Mouse (Mus musculus): ENCODE results near the gene Zbtb49.

Zbtb49 gene

DNA sequence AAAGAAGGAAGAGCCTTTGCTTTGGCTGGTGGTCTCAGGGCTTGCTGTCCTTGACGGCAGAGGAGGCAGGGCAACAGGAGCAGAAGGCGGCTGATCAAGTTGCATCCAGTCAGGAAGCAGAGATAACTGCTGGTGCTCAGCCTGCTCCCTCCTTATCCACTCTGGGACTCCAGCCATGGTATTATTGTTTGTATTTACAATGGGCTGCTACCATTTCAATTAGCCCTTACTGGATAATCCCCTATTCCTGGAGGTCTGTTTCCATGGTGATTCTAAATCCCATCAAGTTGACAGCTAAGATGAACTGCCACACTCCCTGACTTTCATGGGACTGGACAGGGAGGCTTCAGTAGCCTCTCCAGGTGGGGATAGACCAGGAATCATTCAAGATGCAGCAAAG lies 25.3 kb downstream of the Zbtb49 start:
- DNase-seq (ENCODE audit: low read depth) = no peak

DNA sequence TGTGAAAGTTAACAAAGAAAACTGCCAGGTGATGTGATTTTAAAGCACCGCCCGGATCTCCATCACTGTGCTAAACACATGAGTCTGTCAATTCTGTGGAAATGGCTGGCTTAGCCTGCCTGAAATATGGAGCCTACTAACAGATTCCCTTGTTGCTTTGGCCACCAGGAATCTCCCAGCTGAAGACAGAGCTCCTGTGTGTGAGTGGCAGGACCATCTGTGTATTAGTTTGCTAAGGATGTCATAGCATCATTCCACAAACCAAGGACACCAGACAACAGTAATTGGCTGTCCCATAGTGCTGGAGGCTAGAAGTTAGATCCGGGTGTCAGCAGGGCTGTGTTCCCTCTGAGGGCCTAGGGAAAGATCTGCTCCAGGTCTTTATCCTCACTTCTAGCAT lies 29.4 kb downstream of the Zbtb49 start:
- no peak for DNase-seq (ENCODE audit: low read depth)

DNA sequence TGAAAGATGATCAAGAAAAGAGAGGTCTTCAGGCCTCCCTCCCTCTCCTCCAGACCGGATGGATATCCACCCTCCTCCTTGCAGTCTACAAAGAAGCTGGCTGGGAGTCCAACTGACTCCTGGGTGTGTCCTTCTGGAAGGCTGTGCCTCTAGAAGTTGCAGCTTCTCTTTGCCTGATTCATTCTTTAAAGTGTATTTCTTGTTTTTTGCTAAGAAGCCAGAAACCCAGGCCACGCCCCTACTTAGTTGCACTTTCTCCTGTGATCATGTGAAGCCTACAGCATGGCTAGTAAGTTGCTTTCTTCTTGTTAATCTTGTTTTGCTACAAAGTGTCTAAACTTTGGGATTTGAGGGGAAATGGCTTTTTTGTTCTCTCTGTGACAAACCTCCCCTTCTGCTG lies 33.3 kb downstream of the Zbtb49 start:
- no peak for DNase-seq (ENCODE audit: low read depth)

DNA sequence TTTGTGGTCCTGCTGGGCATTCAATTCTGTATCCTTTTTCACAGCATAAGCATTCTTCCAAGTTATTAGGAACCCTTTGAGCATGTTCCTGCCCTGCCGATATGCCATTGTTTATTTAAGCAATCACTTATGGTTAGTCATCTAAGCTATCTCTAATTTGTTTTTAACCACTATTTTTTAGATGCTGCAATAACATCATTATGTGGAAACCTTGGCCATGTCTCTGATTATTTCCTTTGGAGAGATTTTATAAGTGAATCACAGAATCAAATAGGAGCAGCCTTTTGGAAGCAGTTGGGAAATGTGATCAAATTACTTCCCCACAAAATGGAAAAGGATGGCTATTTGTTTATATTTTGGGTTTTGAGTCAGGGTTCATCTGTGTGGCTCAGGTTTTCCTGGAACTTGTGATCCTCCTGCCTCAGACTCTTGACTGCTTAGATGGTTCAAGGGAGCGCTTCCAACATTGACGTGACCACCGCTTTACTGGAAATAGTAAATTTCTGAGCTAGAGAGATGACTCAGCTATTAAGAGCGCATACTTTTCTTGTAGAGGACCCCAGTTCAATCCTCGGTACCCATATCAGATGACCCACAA lies 35.5 kb downstream of the Zbtb49 start:
- DNase-seq (ENCODE audit: low read depth) = no peak

DNA sequence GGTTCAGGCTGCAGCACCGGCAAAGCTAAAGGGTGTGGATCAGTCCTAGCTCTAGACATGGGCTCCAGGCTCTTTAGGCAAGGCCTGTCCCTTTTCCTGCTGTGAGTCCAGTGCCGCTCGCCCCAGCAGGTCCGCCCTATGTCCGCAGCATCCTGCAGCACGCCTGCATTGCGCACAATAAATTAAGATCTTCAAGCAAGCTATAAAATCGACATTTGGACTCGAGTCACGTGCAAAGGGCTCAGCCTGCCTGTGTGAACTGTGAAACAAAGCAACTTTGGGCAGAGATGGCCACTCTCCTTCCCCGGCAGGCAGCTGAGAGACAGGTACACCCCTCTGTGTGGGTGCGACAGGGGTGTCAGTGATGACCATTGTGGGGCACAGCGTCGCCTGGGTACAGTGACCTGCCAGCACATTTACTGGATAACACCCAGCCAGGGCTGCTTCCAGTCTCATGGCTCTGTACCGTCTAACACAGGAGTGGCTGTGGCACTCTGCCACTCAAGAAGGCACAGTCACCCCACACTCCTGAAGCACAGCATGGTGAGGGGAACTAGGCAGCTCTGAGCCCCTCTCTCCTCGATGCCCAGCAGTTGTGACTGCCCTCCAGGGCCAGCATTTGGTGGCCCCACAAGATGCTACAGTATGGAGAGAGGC lies 45.9 kb downstream of the Zbtb49 start:
- DNase-seq (ENCODE audit: low read depth) = no peak

DNA sequence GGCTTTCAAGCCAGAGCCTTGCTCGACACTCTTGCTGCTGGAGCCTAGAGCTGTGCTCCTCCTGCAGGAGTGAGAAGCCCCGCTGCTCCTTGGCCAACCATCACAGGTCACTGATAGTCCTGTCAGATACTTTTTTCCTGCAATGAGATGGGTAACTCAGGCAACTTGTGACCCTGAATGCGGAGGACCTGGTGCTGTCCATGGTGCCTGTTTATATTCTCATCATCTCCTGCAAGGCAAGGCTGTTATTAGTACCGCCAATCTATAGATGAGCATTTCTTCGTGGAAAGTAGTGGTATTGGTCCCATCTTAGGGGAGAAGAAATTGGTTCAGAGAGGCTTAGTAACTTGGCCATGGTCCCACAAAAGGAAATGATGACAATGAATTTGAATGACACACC lies 46.5 kb downstream of the Zbtb49 start:
- DNase-seq (ENCODE audit: low read depth) = no peak

DNA sequence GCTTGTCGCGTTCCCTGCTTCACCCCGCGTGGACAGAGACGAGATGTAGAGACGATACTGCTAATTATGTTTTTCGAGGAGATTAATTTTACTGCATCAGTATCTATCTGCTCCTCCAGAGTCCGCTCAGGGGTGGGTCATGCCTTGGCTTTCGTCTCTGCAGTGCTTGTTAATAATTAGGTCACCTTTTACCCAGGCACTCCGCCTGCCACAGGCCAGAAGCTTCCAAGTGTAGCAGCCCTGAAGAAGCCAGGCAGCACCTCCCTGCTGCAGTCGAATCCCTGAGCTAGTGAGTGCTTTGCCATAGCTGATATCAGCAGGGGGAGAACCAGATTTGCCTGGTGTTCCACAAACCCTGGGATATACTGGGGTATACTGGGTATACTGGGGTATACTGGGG lies 51.8 kb downstream of the Zbtb49 start:
- no peak for DNase-seq (ENCODE audit: low read depth)

DNA sequence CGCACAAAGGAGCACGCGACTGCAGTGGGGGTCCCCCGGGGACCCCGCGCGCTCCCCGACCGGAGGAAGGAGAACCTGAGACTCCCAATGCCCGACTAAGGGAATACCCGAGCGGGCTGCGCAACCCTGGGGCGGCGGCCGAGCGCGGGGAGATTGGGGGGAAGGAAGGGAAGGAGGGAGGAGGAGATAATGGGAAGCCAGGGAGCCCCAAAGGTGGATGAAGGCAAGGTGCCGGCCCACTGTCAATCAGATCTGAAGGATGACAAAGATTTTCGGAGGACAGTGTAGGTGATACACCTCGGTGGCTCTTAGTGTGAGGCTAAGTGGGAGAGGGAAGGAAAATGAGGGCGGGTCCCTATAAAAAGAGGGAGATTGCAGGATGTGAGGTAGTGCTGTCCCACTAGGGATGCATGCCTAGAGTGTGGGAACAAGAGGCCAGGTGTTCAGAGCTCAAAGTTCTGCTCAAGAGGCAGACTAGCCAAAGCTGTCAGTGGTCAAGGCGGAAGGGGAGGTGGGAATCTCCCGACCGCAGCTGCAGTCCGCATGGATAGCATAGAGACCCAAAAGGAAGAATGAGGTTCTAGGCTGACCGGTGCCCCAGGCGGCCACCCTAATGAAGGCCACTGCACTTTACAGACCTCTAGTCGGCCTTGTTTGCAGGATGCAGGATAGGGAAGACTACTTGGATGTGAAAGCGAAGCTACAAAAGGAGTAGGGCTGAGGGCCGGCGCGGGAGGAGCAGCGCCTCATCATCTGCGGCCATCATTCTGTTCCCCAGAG lies 60.4 kb downstream of the Zbtb49 start, which contains the start of gene Nsg1:
Nsg1 (minus strand) TSS at position 274 of the 780 bp plus-strand sequence.
- DNase-seq (ENCODE audit: low read depth) = no peak

DNA sequence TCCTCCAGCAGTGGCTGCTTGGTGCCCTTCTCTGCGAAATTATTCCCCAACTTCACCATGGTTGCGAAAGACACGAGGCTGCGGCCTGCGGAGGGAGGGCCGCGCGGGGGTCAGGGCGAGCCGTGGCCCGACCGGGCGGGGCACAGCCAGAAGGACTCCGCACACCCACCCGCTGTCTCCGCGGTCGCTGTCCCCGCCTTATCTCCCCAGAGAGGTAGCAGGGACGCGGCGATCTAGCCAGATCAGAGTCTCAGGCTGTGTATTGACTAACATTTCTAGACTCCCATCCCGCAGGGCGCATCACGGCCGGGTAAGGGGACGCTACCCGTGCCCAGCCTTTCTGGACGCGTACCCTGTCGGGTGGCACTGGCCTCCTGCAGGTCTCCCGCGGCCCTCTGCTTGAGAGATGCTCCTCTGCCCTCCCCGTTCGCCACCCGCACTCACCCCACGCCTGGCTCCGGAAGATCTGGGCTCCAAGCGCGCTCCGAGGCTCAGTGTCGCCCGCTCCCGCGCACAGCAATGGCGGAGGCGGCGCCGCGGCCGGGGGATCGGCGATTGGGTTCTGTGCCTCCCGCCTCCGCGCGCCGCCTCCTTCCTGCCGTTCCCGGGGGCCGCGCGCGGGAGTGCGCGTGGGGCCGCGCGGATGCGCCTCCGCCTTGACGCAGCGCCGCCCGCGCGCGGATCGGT lies 61.2 kb downstream of the Zbtb49 start:
- DNase-seq (ENCODE audit: low read depth) = no peak

DNA sequence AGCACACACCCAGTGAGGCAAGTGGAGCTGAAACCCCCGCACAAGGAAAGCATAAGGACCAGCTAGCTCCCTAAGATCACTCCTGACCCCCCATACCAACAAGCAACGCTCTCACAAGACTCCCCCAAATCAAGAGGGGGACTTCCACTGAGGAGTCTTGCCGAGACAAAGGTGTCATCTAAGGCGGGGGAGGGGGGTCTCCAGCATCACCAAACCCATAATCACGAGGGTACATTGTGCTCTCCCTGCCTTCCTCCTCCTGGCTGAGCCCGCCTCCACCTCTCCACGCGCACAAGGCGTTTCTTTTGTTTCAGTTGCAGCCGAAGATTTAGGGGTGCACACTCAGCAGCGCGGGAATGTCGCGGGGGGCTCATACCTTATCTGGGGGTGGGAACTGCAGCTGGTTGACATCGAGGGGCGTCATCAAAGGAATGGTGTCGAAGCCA lies 61.7 kb downstream of the Zbtb49 start:
- no peak for DNase-seq (ENCODE audit: low read depth)

DNA sequence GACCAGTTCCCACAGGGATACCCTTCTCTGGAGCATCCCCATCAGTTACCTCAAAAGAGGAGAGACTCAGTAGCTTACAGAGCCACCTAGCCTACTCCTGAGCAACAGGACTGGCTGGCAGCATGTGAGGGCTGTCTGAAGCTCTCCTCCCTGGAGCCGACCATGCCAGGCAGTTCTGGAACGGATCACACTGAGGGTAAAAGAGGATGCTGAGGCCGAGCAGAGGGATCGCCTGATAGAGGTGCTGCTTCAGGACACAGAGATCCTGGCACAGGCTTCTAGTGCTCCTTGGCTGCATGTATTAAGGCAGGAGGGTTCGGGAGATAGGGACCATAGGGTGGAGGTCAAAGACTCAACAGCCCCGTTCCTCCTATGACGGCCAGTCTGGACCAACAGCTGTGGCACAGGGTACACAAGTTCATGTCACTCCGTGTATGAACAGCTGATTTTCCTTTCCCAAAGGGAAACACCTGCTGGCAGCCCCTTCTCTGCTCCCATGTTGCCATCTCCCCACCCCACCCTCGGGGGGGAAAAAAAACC lies 62.7 kb downstream of the Zbtb49 start:
- no peak for DNase-seq (ENCODE audit: low read depth)

DNA sequence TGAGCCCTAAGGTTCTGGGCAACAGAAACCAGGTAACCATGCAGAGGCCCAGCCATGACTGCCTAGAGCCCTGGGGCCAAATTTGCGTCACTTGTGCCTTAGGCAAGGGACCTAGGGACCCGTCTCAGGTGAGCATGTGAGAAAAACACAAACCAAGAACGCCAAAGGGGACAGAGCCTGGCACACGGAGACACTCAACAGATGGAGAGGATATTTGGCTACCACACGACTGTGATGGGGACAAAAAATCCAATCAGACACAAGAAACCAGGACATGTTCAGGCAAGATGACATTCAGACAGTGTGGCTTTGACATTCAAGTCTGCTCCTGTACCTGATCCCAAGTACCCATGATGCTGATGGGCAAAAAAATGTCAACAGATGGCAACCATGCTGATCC lies 66.6 kb downstream of the Zbtb49 start:
- DNase-seq (ENCODE audit: low read depth) = no peak

DNA sequence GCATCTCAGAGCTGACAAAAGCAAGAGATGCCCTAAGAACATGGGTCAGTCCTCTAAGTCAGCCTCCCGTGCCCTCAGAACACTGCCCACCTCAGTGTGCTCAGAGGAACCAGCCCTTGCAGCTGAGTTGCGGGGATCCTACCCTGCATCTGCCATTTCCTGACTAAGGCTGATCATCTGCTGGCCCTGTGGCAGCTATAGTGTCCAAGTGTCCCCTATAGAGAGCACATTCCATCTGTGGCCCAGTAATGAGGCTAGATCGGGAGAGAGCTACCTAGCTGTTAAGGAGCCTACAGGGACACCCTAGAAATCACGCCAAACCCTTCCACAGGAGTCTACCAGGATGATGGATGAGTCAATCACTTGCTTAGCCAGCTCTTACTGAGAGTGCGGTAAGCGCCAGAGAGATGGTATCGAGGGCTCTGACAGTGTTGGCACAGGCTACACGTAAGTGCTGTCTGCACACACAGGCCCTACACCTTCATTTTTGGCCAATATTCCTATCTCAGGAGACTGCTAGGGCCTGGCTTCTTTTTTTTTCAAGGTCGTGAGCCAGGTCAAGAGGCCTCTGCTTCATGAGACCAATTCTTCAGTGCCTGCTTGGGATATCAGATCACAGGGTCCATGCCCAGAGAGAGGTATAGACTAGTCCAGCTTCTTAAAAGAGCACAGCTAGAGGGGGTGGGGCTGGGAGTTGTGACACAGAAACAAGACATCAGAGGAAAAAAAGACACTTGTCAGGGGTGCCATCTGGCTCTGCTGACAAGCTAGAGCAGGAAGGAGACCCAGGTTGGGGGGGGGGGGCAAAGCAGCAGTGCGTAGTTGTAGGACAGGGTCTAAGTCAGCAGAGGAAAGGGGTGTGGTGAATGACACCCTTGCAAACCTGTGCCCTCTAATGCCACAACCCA lies 67.8 kb downstream of the Zbtb49 start:
- no peak for DNase-seq (ENCODE audit: low read depth)

DNA sequence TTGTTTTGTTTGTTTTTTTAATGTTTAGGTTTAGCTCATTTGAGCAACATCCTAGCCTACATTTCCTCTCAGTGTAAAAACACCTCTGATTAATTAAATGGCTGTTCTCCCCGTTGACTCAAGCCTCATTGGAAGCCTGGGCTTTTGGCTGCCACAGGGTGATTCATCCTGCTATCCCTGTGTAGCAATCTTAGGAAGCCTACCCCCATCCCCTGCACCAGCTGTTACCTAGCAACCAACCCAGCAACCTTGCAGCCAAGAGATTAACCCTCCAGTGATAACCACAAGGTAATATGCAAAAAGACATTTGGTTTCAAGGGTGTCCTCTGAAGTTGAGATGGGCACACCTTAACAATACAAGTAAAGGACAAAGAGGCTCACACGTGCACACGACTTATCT lies 69.0 kb downstream of the Zbtb49 start:
- DNase-seq (ENCODE audit: low read depth) = no peak

DNA sequence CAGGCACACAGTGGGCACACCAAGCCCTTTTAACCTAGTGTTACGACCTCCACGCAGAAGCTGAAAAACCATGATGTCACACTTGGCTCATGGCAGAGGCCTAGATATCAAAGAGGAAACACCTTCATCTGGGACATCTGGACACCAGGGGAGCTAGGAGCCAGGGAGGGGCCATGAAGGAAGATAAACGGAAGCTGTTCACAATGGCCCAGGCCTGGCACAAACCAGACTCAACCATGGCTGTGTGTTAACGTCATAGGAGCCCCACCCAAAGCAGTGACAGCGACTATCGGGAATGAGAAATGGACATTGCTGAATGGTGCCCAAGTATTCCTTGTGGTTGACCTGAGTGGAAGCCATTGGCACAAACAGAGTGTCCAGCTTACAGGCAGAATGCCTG lies 73.7 kb downstream of the Zbtb49 start:
- DNase-seq (ENCODE audit: low read depth) = no peak

DNA sequence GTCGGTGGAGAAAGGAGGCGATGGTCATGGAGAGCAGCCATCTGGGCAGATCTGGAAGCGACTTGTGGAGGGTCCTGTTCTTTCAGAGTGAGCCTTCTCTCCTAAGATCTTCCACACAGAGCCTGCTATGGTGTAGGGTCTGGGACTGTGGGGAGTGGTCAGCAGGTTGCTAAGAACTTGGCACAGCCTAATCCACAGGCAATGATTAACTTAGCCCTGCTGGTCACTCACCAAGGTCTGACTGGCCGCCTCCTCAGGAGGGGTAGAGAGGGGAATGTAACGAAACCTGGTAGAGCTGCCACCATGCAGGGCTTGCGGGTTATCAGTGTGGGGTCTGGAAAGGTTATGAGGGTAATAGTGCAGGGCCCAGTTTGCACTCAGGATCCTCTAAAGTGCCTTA lies 79.4 kb downstream of the Zbtb49 start:
- no peak for DNase-seq (ENCODE audit: low read depth)

All from c-Kit-positive CD71-negative TER-119-negative erythroid progenitor cells, embryonic 14.5 days (primary cell).